Mouse (Mus musculus) bone marrow, adult 2 months (tissue): ENCODE measurements around the gene Gm9040. TPM values are rescaled to one million over a fixed set of nuclear protein-coding genes. Genes with fewer than 3 reads are reported as not detected.
"Not testable (repeated sequence)": the region's sequence is repeated elsewhere in the genome, so short reads cannot be mapped to it uniquely, and the experiment has no call there.

Source experiments
- H3K27ac ChIP-seq: fragments of 200-500 bp; 2 replicates; pipeline ENCODE4 v1.5.1; 2012; ENCODE audit warnings: low read depth, mild to moderate bottlenecking, control low read depth, inconsistent platforms, low read length; ENCODE audit not compliant: control insufficient read depth, poor library complexity, insufficient read depth
- H3K4me1 ChIP-seq: fragments of 200-500 bp; 2 replicates; pipeline ENCODE4 v1.6.1; 2011; ENCODE audit warnings: low read length; ENCODE audit not compliant: control insufficient read depth, insufficient read depth
- H3K4me3 ChIP-seq: fragments of 200-500 bp; replicated peaks from 2 replicates; pipeline ENCODE3; 2011; ENCODE audit warnings: mild to moderate bottlenecking, low read depth, low read length, control low read depth; ENCODE audit not compliant: control insufficient read depth
- CTCF ChIP-seq: fragments of 200-500 bp; IDR thresholded peaks from 2 replicates; pipeline ENCODE4 v1.5.1; 2011; ENCODE audit warnings: low read length, control low read depth; ENCODE audit not compliant: control insufficient read depth, insufficient read depth
- POLR2A ChIP-seq: fragments of 200-500 bp; IDR thresholded peaks from 2 replicates; pipeline ENCODE4 v1.6.1; 2011; ENCODE audit warnings: low read depth, mild to moderate bottlenecking, control low read depth, low read length, borderline replicate concordance; ENCODE audit not compliant: control insufficient read depth
- WGBS: fragments of 180-500 bp; shearing (Covaris S2); methylation state at CpG from one replicate; pipeline ENCODE4 v1.1.7; 2018; 5-methylcytosine and 5-hydroxymethylcytosine counted together
- polyA plus RNA-seq: library from polyadenylated mRNA; stranded (reverse); fragments of >200 nt; gene quantifications from 2 replicates; pipeline ENCODE4 v1.2.4, GENCODE M21; 2011; ENCODE audit warnings: low replicate concordance; ENCODE audit not compliant: missing spikeins, insufficient read depth, insufficient read length

Gene Gm9040
- not detected in 2 replicates for polyA plus RNA-seq

GRCm38 (mm10) chr10:118326869-118327268 is at the start of gene Gm9040:
Gene Gm9040, minus strand, starts transcription at chr10:118326969.
- WGBS: no CpG with 5 or more reads among the region's 11 CpGs
- H3K4me3 ChIP-seq, H3K27ac ChIP-seq, H3K4me1 ChIP-seq: not testable (repeated sequence)

GRCm38 (mm10) chr10:118370443-118370842 is 43.7 kb upstream of the Gm9040 start:
- Histone ChIP-seq H3K4me1 (no peaks in the 10 kb centered on the region), H3K4me3 (no peak overlapping the region)
- WGBS: 1% methylated on average over 10 of the region's 10 CpGs

GRCm38 (mm10) chr10:118369518-118369917 is 42.7 kb upstream of the Gm9040 start:
- Histone ChIP-seq H3K4me3 (no peak overlapping the region), H3K27ac (no peak overlapping the region), H3K4me1 (no peaks in the 10 kb centered on the region)
- 88% methylated on average over 9 of the region's 9 CpGs for WGBS
- TF ChIP-seq POLR2A: no peak
- no peak for TF ChIP-seq CTCF

More at GRCm38 (mm10) chr10:118370443-118370842, 43.7 kb upstream of the Gm9040 start:
- H3K27ac ChIP-seq: no peak overlapping the region
- TF ChIP-seq POLR2A (no peak), CTCF (peak; percentile 98)

- WGBS: 86% methylated on average over 1 of the region's 11 CpGs
- not testable (repeated sequence) for H3K4me1 ChIP-seq, H3K27ac ChIP-seq, H3K4me3 ChIP-seq
These were observed 27.2 kb upstream of the Gm9040 start, which contains the start of gene Gm9049 for GRCm38 (mm10) chr10:118354005-118354404. Gene Gm9049, minus strand, starts transcription at chr10:118354105.

GRCm38 (mm10) chr10:118348579-118348978 is 21.8 kb upstream of the Gm9040 start, which contains the start of gene Gm9048:
Gene Gm9048, minus strand, starts transcription at chr10:118348679.
- not testable (repeated sequence) for H3K27ac ChIP-seq, H3K4me3 ChIP-seq, H3K4me1 ChIP-seq
- WGBS: 60% methylated on average over 1 of the region's 14 CpGs

- WGBS: no CpG with 5 or more reads among the region's 14 CpGs
These were observed 16.4 kb upstream of the Gm9040 start, which contains the start of gene Gm9046 for GRCm38 (mm10) chr10:118343155-118343554. Gene Gm9046, minus strand, starts transcription at chr10:118343255.

GRCm38 (mm10) chr10:118337731-118338130 is 11.0 kb upstream of the Gm9040 start, which contains the start of gene Gm9045:
Gene Gm9045, minus strand, starts transcription at chr10:118337831.
- not testable (repeated sequence) for H3K4me1 ChIP-seq, H3K4me3 ChIP-seq, H3K27ac ChIP-seq
- no CpG with 5 or more reads among the region's 14 CpGs for WGBS

More at GRCm38 (mm10) chr10:118343155-118343554, 16.4 kb upstream of the Gm9040 start, which contains the start of gene Gm9046:
- not testable (repeated sequence) for H3K27ac ChIP-seq, H3K4me1 ChIP-seq, H3K4me3 ChIP-seq

GRCm38 (mm10) chr10:118332308-118332707 is 5.5 kb upstream of the Gm9040 start, which contains the start of gene Gm9044:
Gene Gm9044, minus strand, starts transcription at chr10:118332408.
- not testable (repeated sequence) for H3K4me3 ChIP-seq, H3K27ac ChIP-seq, H3K4me1 ChIP-seq
- WGBS: no CpG with 5 or more reads among the region's 14 CpGs

GRCm38 (mm10) chr10:118319024-118319423 is 7.7 kb downstream of the Gm9040 start:
- 32% methylated on average over 8 of the region's 8 CpGs for WGBS
- Histone ChIP-seq H3K27ac (no peak overlapping the region), H3K4me3 (no peak overlapping the region), H3K4me1 (no peaks in the 10 kb centered on the region)
- TF ChIP-seq POLR2A (no peak), CTCF (no peak)

- not testable (repeated sequence) for H3K4me3 ChIP-seq, H3K4me1 ChIP-seq, H3K27ac ChIP-seq
- 41% methylated on average over 2 of the region's 2 CpGs for WGBS
These were observed 24.6 kb downstream of the Gm9040 start for GRCm38 (mm10) chr10:118302133-118302532.
